Mouse (Mus musculus) mouse trophoblast stem cell (cell line): ENCODE data around the gene Ptprd.
"Not testable (repeated sequence)": the region's sequence is repeated elsewhere in the genome, so short reads cannot be mapped to it uniquely, and the experiment has no call there.

ENCODE experiments used
- in situ Hi-C, 2 experiments: fragments of 300-500 bp; cut with MseI, MboI; formaldehyde crosslinking; loops; 2 replicates in 1 of 2; 3 replicates in 1 of 2; pipeline ENCODE4 v1.15.1; 2025

Gene Ptprd

GRCm38 (mm10) chr4:76450351-76451018, 1761.3 kb downstream of the Ptprd start:
- in situ Hi-C loops, result no loop called here

- in situ Hi-C loops, result no loop called here
Observed at GRCm38 (mm10) chr4:76449466-76450350, 1762.1 kb downstream of the Ptprd start.

- in situ Hi-C loops, result no loop called here
Observed at GRCm38 (mm10) chr4:76448678-76449465, 1762.9 kb downstream of the Ptprd start.

GRCm38 (mm10) chr4:76447396-76447795, 1764.4 kb downstream of the Ptprd start:
- in situ Hi-C loops, result no loop called here

- in situ Hi-C loops, result no loop called here
Observed at GRCm38 (mm10) chr4:76444778-76445177, 1767.0 kb downstream of the Ptprd start.

DNA sequence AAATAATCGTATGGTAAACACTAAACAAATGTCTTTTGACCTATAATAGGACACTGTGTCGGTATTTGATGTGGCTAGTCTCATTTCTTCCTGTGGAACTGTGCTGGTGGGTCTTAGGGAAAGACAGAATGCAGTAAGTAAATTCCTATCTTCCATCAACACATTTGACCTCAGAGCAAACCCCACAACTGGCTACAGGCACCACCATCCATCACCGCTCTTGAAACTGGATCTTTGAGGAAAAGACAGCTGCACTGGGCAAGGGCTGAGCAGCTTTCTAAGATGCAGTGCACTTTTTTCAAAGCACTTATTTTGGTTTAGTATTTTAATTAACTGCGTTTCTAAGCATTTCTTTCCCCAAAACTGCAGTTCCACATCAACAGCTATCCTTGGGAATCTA, 1768.2 kb downstream of the Ptprd start:
- in situ Hi-C loops, result no loop called here

- in situ Hi-C loops, result no loop called here
Observed at GRCm38 (mm10) chr4:76440791-76441364, 1770.9 kb downstream of the Ptprd start.

DNA sequence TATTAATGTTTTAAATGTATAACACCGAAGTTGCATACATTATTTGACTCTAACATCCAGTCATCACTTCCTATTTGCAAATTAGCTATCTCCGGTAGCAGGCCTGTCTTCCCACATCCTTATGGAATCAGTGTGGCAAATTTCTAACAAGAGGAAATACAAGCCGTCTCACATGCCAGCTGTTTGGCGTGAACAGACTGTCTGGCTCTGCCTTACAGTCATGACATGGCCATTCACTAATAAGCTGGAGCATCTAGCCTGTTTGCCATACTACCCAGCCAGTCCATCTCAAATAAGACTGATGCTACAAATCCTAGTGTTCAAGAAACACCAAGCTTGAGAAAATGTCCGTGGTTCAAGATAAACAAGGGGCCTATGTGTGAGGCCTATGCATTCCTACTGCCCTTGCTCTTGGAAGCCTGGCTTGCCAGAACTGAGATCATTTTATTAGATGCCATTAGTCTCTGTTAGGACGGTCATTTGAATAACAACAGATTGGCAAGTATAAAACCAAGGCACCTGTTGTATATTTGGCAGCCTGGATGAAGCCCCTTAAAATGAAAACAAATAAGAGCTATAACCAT, 1773.2 kb downstream of the Ptprd start:
- in situ Hi-C loops, result no loop called here

- in situ Hi-C loops, result no loop called here
Observed at GRCm38 (mm10) chr4:76438068-76438467, 1773.7 kb downstream of the Ptprd start.

DNA sequence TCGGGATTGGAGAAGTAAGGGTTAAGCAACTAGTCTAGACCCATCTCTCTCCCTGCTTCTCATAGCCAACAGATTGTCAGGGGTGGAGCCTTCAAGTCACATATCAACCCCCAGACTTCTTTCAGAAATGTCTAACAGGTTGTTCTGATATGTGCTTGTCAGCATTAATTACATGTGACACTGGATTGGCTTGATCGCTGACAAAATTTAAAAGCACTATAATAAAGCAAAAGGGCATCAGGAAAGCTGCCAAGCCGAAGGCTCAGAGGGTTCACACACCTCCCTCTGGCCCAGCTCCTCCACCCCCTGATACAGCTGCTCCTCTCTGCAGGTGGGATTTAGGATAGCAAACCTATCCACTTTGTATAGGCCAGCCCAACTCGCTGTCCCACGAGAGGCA, 1775.8 kb downstream of the Ptprd start:
- in situ Hi-C loops, result no loop called here

DNA sequence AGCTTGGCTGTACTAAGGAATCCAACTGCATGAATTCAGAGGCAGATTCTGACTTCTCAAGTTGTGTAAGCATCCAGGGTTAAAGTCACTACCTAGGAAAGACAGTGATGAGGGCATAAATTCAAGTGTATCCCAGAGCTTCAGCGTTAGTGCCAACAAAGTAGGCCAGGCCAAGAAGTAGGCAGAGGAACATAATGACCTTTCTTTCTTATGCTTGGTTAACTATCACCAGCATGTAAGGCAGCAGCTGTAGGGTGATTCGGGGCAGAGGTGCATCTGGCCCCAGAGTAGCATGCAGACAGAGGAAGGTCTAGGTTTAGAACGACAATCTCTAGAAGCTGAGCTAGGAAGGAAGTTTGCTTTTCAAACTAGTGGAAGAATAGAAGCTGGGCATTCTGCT, 1782.0 kb downstream of the Ptprd start:
- in situ Hi-C loops, result no loop called here

- in situ Hi-C loops, result not testable (repeated sequence)
Observed at GRCm38 (mm10) chr4:76427036-76427435, 1784.7 kb downstream of the Ptprd start.

DNA sequence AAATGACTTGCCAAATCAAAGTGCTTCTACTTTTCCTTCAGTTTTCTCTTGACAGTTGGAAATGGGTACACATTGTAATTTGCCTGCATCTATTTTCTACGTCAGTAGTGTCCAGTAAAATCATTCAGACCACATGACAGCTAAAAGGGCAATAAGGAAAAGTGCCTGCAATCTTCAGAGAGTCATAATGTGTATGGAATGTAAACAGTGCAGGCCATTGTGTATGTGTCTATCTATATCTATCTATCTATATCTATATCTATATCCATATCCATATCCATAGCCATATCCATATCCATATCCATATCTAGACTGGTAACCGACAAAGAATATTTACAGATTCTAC, 1786.6 kb downstream of the Ptprd start:
- in situ Hi-C loops, result no loop called here

- in situ Hi-C loops, result no loop called here
Observed at GRCm38 (mm10) chr4:76424324-76425229, 1787.2 kb downstream of the Ptprd start.

GRCm38 (mm10) chr4:76422113-76422512, 1789.6 kb downstream of the Ptprd start:
- in situ Hi-C loops, result no loop called here

GRCm38 (mm10) chr4:76419641-76420040, 1792.1 kb downstream of the Ptprd start:
- in situ Hi-C loops, result no loop called here

- in situ Hi-C loops, result no loop called here
Observed at GRCm38 (mm10) chr4:76417676-76418075, 1794.1 kb downstream of the Ptprd start.

- in situ Hi-C loops, result no loop called here
Observed at GRCm38 (mm10) chr4:76415624-76416023, 1796.1 kb downstream of the Ptprd start.

DNA sequence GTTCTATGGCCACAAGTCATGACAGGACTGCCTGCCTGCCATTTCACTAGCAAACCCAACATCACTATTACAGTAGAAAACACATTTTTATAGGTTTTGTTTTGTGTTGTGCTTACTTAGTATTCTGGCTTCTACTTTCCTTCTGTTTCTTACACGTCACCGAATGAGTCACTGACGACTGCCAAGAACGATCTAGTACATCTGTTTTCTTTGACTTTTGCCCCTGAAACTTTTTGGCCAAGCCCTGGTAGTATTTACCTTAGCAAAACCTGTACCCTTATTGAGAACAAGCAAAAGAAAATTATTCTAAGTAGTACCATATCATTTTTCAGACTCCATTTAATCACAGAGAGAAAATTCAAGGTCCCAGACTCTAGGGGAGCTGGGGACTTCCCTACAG, 1797.2 kb downstream of the Ptprd start:
- in situ Hi-C loops, result no loop called here

GRCm38 (mm10) chr4:76410053-76410452, 1801.7 kb downstream of the Ptprd start:
- in situ Hi-C loops, result no loop called here

DNA sequence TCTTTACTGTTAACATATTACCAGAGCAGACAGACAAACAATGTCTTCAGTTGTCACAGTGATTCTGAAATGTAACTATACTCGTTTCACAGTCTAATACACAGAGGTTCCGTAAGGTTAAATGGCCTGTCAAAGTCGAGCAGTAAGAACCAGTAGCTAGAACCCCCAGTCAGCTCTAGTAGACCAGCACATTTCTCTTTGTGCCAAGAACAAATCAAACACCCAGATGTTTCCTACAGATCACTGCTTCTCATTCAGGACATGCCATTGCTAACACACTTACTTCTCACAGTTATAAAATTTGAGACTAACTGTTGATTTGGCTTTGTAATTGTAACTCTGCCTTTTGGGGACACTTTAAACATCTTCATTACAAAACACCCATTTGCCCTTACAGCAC, 1802.6 kb downstream of the Ptprd start:
- in situ Hi-C loops, result no loop called here
